Mouse (Mus musculus) forebrain, embryonic 15.5 days (tissue): ENCODE measurements around the gene Clcnka. TPM values are rescaled to one million over a fixed set of nuclear protein-coding genes. Genes with fewer than 3 reads are reported as not detected.

ENCODE experiments used
- ATAC-seq: fragments of 200-750 bp; cut with Nextera tagmentation; replicated peaks from 2 replicates; pipeline ENCODE4 v1.8.0; 2017; ENCODE audit warnings: mild to moderate bottlenecking, moderate TSS enrichment, moderate library complexity
- H3K27ac ChIP-seq: fragments of 300-500 bp; sonication (generic); replicated peaks from 2 replicates; pipeline ENCODE4 v1.5.1; 2015; ENCODE audit warnings: mild to moderate bottlenecking, inconsistent platforms
- H3K27me3 ChIP-seq: fragments of 300-500 bp; sonication (generic); 2 replicates; pipeline ENCODE4 v1.6.1; 2015; ENCODE audit warnings: inconsistent platforms
- H3K36me3 ChIP-seq: fragments of 300-500 bp; sonication (generic); 2 replicates; pipeline ENCODE4 v1.6.1; 2015; ENCODE audit warnings: mild to moderate bottlenecking, inconsistent platforms
- H3K4me1 ChIP-seq: fragments of 300-500 bp; sonication (generic); 2 replicates; pipeline ENCODE4 v1.6.1; 2015; ENCODE audit warnings: inconsistent platforms
- H3K4me2 ChIP-seq: fragments of 300-500 bp; sonication (generic); replicated peaks from 2 replicates; pipeline ENCODE4 v1.6.1; 2015; ENCODE audit warnings: mild to moderate bottlenecking, inconsistent platforms
- H3K4me3 ChIP-seq: fragments of 300-500 bp; sonication (generic); 2 replicates; pipeline ENCODE4 v1.5.1; 2015; ENCODE audit warnings: mild to moderate bottlenecking, inconsistent platforms
- H3K9ac ChIP-seq: fragments of 300-500 bp; sonication (generic); replicated peaks from 2 replicates; pipeline ENCODE4 v1.6.1; 2015; ENCODE audit warnings: mild to moderate bottlenecking, inconsistent platforms
- H3K9me3 ChIP-seq: fragments of 300-500 bp; sonication (generic); 2 replicates; pipeline ENCODE4 v1.6.1; 2016; ENCODE audit warnings: inconsistent platforms
- WGBS: fragments of 180-500 bp; shearing (Covaris S2); methylation state at CpG from one replicate; pipeline ENCODE4 v1.1.7; 2015; ENCODE audit warnings: mixed read lengths; 5-methylcytosine and 5-hydroxymethylcytosine counted together
- polyA plus RNA-seq: library from polyadenylated mRNA; unstranded; fragments of >200 nt; fragmentation: Nextera tagmentation; extraction: Ambion mirVana; gene quantifications from 2 replicates; pipeline ENCODE4 v1.2.1, GENCODE M21; 2015

The Clcnka gene
- not detected in 2 replicates for polyA plus RNA-seq

DNA sequence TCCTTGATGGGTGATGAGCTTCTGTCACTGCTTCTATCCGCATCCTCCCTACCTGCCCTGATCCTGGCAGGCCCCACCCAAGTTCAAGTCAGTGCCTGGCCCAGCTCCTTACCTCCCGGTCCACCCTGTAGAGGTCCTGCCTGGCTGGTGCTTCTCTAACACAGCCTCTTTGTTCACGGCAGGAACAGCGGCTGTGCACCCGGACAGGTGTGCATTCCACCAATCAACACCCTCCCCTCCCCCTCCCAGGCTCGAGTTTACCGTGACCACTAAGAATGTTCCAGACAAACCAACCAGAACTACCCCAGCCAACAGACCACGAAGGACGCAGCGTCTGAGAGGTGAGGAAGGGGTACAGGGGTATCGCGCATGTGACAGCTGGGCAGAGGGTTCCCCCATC lies at the start of gene Clcnka:
Gene Clcnka (minus strand): TSS at position 180 of the 400 bp plus-strand sequence.
- no peak within 1 kb of the TSS for H3K9ac ChIP-seq
- H3K4me1 ChIP-seq: no peaks in the 10 kb centered on the region
- no peak for ATAC-seq
- H3K4me2 ChIP-seq: no peak within 1 kb of the TSS
- WGBS: 65% methylated on average over 12 of the region's 12 CpGs
- H3K27ac ChIP-seq: no peak within 1 kb of the TSS
- no peaks in the 10 kb centered on the region for H3K36me3 ChIP-seq
- H3K27me3 ChIP-seq: no peaks in the 10 kb centered on the region
- no peaks in the 10 kb centered on the region for H3K9me3 ChIP-seq
- no peak within 1 kb of the TSS for H3K4me3 ChIP-seq

DNA sequence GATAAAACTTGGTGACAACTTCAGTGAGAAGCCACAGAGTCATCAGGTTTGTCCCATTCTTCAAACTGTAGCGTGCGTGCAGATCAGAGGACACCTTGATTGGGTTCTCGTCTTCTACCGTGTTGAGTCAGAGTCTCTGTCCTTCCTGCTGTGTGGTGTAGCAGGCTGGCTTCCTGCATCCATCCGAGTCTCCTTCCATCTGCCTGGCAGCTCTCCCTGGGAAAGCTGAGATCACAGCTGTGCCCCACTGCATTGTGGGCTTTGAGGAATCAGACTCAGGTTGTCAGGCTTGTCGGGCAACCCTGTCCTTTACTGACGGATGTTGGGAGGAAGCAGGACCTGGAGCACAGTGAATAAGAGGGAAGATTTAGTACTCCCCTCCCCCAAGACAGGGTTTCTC lies 47.7 kb upstream of the Clcnka start:
- H3K4me1 ChIP-seq: peaks cover 25% of the 10 kb centered on the region
- no peak overlapping the region for H3K4me3 ChIP-seq
- no peaks in the 10 kb centered on the region for H3K9me3 ChIP-seq
- 72% methylated on average over 7 of the region's 7 CpGs for WGBS
- no peak overlapping the region for H3K9ac ChIP-seq
- ATAC-seq: no peak
- H3K27me3 ChIP-seq: no peaks in the 10 kb centered on the region
- H3K4me2 ChIP-seq: 0 out of 2 replicates have a peak overlapping the region, but pooled peaks have one; percentile 80
- no peak overlapping the region for H3K27ac ChIP-seq
- H3K36me3 ChIP-seq: peaks cover 37% of the 10 kb centered on the region

DNA sequence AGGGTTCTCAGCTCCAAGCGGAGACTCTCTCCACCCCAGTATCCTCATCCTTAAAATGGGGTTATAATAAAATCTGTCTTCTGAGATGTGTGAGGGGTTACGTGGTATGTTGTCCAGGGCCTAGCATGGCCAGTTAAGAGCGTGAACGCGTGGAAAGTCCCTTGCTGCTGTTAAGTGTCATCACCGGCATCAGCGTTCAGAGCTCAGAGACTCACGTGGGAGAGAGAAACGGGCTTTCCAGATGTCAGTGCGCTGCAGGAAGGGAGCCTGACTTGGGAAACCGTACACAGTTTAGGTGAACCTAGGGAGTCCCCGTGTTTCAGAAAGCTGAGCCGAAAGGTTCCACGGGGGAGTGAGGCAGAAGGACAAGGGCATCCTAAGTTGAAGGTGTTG lies 46.8 kb upstream of the Clcnka start:
- 0 out of 2 replicates have a peak overlapping the region, but pooled peaks have one; percentile 83 for H3K27ac ChIP-seq
- no peaks in the 10 kb centered on the region for H3K27me3 ChIP-seq
- H3K9ac ChIP-seq: peak overlapping the region; percentile 88
- ATAC-seq: no peak
- peak overlapping the region; percentile 80 for H3K4me2 ChIP-seq
- H3K36me3 ChIP-seq: peaks cover 32% of the 10 kb centered on the region
- peak overlapping the region; percentile 79 for H3K4me3 ChIP-seq
- H3K4me1 ChIP-seq: peaks cover 25% of the 10 kb centered on the region
- no peaks in the 10 kb centered on the region for H3K9me3 ChIP-seq
- 16% methylated on average over 14 of the region's 14 CpGs for WGBS

DNA sequence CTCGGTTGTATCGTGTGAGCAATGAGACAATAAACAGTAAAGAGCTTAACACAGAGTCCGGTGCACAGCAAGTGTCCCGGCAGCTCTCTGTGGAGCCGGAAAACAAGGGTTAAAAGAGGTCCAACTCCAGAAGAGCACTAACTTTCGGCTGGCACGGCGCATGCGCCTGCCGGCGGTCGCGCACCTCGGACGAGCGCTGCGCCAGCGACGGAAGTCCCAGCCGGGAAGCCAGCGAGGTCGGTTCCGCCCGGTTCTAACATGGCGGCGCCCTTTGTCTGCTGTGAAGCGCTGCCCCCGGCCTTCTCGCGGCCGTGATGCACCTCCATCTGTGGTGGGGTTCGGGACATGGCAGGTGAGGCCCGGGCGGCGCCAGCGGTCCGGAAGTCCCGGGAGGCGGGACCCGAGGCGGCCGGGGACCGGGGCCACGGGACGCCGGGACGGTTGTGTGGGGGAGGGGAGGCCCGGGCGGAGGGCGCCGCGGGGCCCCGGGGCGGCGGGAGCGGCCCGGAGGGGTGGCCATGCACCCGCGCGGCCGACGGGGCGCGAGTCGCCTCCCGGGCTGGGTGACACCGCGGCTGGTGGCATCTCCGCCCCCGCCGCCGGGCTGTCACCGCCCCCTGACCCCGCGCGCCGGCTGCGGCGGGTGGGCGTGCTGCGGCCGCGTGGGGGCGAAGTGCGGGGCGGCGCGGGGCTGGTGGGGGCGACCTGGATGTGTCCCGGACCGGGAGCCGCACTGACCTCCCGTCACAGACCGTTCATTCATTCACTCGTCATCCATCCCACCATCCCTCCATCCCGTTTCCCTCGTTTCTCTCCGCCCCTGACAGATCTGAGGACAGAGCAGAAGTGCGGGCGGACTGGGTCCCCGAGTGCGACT lies 46.2 kb upstream of the Clcnka start, which contains the start of gene Zbtb17:
Gene Zbtb17 (plus strand): TSS at position 204 of the 877 bp plus-strand sequence.
- WGBS: under 1% methylated on average over 88 of the region's 102 CpGs
- Histone ChIP-seq H3K36me3 (peaks cover 26% of the 10 kb centered on the region), H3K4me1 (peaks cover 25% of the 10 kb centered on the region), H3K4me3 (peak within 1 kb of the TSS; percentile 79), H3K4me2 (peak within 1 kb of the TSS; percentile 80), H3K27me3 (no peaks in the 10 kb centered on the region), H3K9ac (peak within 1 kb of the TSS; percentile 88), H3K27ac (peak within 1 kb of the TSS; percentile 83), H3K9me3 (no peaks in the 10 kb centered on the region)
- peak; percentile 94 for ATAC-seq

DNA sequence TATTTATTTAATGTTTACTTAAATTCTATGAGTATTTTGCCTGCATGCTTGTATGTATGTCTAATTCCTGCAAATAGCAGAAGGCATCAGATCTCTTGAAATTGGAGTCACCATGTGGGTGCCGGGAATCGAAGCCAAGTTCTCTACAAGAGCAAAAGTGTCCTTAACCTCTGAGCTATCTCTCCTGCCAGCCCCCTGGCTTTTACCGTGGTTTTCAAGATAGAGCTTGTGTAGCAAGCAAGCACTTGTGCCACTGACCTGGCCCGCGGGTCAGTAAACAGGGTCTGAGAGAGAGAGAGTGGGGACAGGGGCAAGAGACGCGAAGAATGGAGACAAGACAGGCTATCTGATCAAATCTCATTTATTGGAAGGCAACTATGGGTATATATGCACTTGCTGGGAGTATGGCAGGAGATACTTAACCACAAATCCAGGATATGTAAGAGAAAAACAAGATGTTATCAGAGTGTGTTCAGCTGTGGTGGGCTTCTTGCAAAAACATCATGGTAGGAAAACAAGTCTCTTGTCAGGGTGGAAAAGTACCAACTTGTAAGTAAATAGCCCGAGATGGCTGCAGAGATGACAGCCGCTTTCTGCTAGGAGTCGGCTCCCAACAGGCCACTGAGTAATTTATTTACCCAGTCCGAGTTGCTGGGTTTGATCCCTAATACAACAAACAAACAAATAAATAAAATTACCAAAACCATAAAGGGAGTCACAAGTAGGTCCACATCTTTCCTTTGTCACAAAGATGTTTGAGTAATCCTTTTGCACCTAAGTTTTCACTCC lies 45.3 kb upstream of the Clcnka start:
- Histone ChIP-seq H3K4me3 (peak overlapping the region; percentile 79), H3K36me3 (peaks cover 17% of the 10 kb centered on the region), H3K4me1 (peaks cover 25% of the 10 kb centered on the region), H3K9ac (peak overlapping the region; percentile 88), H3K9me3 (no peaks in the 10 kb centered on the region), H3K27ac (no peak overlapping the region), H3K4me2 (peak overlapping the region; percentile 52), H3K27me3 (no peaks in the 10 kb centered on the region)
- ATAC-seq: no peak
- 52% methylated on average over 11 of the region's 11 CpGs for WGBS

DNA sequence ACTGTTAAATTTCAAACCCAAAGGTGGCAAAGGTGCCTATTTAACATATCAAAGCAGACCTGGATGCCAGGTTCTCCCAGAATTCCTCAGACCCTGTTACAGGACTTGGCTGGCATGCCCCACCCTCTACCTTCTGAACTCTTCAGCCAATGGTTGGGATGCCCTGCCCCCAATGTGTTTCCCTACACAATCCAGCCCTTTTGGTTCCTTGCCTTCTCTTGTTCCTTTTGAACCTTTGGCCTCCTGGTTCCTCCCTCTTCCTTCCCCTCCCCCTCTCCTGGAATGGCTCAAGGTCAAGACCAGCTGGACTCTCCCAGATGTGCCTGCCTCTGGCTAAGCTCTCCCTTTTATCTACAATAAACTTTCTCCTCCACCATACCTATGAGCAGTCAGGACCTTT lies 42.4 kb upstream of the Clcnka start:
- Histone ChIP-seq H3K9me3 (no peaks in the 10 kb centered on the region), H3K36me3 (no peaks in the 10 kb centered on the region), H3K9ac (no peak overlapping the region), H3K4me1 (peaks cover 15% of the 10 kb centered on the region), H3K27me3 (no peaks in the 10 kb centered on the region), H3K27ac (no peak overlapping the region), H3K4me2 (no peak overlapping the region), H3K4me3 (no peak overlapping the region)
- ATAC-seq: no peak

GRCm38 (mm10) chr4:141439083-141439803 lies 40.7 kb upstream of the Clcnka start:
- H3K4me1 ChIP-seq: peaks cover 6% of the 10 kb centered on the region
- no peak overlapping the region for H3K27ac ChIP-seq
- no peaks in the 10 kb centered on the region for H3K9me3 ChIP-seq
- H3K4me3 ChIP-seq: no peak overlapping the region
- no peak overlapping the region for H3K4me2 ChIP-seq
- no peaks in the 10 kb centered on the region for H3K27me3 ChIP-seq
- WGBS: 86% methylated on average over 12 of the region's 12 CpGs
- H3K36me3 ChIP-seq: no peaks in the 10 kb centered on the region
- ATAC-seq: no peak
- no peak overlapping the region for H3K9ac ChIP-seq

DNA sequence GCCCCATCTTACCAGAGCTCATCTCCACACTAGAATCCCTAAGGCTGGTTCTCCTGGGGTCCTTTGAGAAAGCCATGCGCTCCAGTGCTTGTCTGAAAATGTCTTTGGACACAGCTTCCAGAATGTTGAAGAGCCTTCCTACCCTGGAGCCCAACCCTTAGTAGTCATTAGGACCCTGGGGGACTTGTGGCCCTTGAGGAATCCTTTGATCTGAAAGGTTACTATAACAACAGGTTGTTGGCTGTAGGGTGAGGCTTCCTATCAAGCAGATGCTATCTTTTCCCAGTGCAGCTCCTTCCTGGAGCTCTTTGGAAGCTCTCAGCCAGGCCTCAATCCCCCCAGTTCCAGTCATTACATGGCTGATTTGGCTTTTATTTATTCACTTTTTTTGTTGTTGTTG lies 37.5 kb upstream of the Clcnka start, which contains the start of gene Srarp:
Gene Srarp (minus strand): TSS at position 132 of the 400 bp plus-strand sequence.
- ATAC-seq: no peak
- no peak within 1 kb of the TSS for H3K9ac ChIP-seq
- H3K4me3 ChIP-seq: no peak within 1 kb of the TSS
- no peak within 1 kb of the TSS for H3K27ac ChIP-seq
- no peak within 1 kb of the TSS for H3K4me2 ChIP-seq
- H3K4me1 ChIP-seq: no peaks in the 10 kb centered on the region
- H3K36me3 ChIP-seq: no peaks in the 10 kb centered on the region
- WGBS: 91% methylated on average over 1 of the region's 1 CpGs
- H3K27me3 ChIP-seq: no peaks in the 10 kb centered on the region
- no peaks in the 10 kb centered on the region for H3K9me3 ChIP-seq

- Histone ChIP-seq H3K4me2 (no peak overlapping the region), H3K27me3 (no peaks in the 10 kb centered on the region), H3K9ac (no peak overlapping the region), H3K27ac (no peak overlapping the region), H3K36me3 (no peaks in the 10 kb centered on the region), H3K9me3 (no peaks in the 10 kb centered on the region), H3K4me3 (no peak overlapping the region), H3K4me1 (no peaks in the 10 kb centered on the region)
- no peak for ATAC-seq
- WGBS: 83% methylated on average over 18 of the region's 18 CpGs
Observed at GRCm38 (mm10) chr4:141433191-141433590, 34.7 kb upstream of the Clcnka start.

DNA sequence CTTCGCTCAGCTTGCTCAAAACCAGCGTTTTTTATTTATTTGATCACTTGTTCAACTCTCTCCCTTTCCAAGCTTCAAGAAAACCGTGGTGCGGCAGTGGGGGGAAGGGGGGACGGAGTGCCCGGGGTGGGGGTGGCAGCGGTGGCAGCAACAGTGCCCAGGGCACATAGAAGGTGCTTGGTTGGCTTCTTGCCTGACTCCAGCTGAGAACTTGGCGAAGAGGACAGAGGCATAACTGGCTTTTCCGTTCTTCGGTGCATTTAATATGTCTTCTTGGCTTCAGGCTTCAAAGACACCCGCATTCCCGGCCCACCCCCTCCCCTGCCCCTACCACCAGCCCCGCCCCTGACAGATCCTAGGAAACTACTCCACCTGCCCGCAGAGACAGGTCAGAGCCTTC lies 34.1 kb upstream of the Clcnka start:
- Histone ChIP-seq H3K4me1 (no peaks in the 10 kb centered on the region), H3K27ac (no peak overlapping the region), H3K9me3 (no peaks in the 10 kb centered on the region), H3K4me2 (no peak overlapping the region), H3K4me3 (no peak overlapping the region), H3K9ac (no peak overlapping the region), H3K27me3 (no peaks in the 10 kb centered on the region), H3K36me3 (no peaks in the 10 kb centered on the region)
- ATAC-seq: no peak
- 64% methylated on average over 14 of the region's 14 CpGs for WGBS

- ATAC-seq: no peak
- Histone ChIP-seq H3K9me3 (no peaks in the 10 kb centered on the region), H3K9ac (no peak overlapping the region), H3K36me3 (no peaks in the 10 kb centered on the region), H3K4me3 (no peak overlapping the region), H3K27ac (no peak overlapping the region), H3K27me3 (no peaks in the 10 kb centered on the region), H3K4me2 (no peak overlapping the region), H3K4me1 (peaks cover under 1% of the 10 kb centered on the region)
- WGBS: 46% methylated on average over 9 of the region's 9 CpGs
Observed at GRCm38 (mm10) chr4:141430997-141431396, 32.5 kb upstream of the Clcnka start.
